Mouse (Mus musculus) spleen, adult 2 months (tissue): ENCODE data around the gene Zdhhc6.

Experiments used
- CTCF ChIP-seq: fragments of 200-500 bp; IDR thresholded peaks from 2 replicates; pipeline ENCODE4 v1.5.1; 2011; ENCODE audit warnings: mild to moderate bottlenecking, inconsistent platforms; ENCODE audit not compliant: insufficient read depth, insufficient read length, insufficient replicate concordance; ENCODE audit errors: extremely low read depth
- POLR2A ChIP-seq: fragments of 200-500 bp; IDR thresholded peaks from 2 replicates; pipeline ENCODE4 v1.6.1; 2011; ENCODE audit warnings: low read depth, low read length, inconsistent platforms

GRCm38 (mm10) chr19:55222268-55222667 lies 93.6 kb downstream of the Zdhhc6 start:
- TF ChIP-seq CTCF (no peak), POLR2A (no peak)
